Mouse (Mus musculus) ES-Bruce4 (cell line): ENCODE measurements around the gene Kat5.

Source experiments
- CTCF ChIP-seq: IDR thresholded peaks from one replicate; pipeline ENCODE4 v1.8.1; 2011; ENCODE audit warnings: low read depth, low read length
- POLR2A ChIP-seq: IDR thresholded peaks from one replicate; pipeline ENCODE4 v1.8.1; 2011; ENCODE audit warnings: low read length; ENCODE audit not compliant: insufficient read depth

DNA sequence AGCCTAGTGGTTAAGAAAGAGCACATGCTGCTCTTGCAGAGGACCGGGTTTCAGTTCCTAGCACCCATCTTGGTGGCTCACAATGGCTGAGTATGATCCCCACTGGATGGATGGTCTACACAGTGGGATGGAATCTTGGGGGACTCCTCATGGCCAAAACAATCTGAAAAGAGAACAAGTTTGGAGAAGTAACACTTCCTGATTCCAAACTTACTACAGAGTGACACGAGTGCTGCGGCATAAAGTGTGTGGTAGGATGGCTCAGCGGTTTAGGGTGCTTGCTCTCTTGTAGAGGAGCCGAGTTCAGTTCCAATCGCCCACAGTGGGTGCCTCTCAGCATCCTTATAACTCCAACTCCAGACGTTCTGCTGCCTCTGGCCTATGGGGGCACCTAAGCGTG, 15.3 kb upstream of the Kat5 start:
- no peak for TF ChIP-seq CTCF
- no peak for TF ChIP-seq POLR2A
